Mouse (Mus musculus): Measurements from ENCODE around the gene Marveld3. TPM values are rescaled to one million over a fixed set of nuclear protein-coding genes. Genes with fewer than 3 reads are reported as not detected.

The Marveld3 gene
- polyA plus RNA-seq (2017; shearing (Covaris generic)), result not detected

DNA sequence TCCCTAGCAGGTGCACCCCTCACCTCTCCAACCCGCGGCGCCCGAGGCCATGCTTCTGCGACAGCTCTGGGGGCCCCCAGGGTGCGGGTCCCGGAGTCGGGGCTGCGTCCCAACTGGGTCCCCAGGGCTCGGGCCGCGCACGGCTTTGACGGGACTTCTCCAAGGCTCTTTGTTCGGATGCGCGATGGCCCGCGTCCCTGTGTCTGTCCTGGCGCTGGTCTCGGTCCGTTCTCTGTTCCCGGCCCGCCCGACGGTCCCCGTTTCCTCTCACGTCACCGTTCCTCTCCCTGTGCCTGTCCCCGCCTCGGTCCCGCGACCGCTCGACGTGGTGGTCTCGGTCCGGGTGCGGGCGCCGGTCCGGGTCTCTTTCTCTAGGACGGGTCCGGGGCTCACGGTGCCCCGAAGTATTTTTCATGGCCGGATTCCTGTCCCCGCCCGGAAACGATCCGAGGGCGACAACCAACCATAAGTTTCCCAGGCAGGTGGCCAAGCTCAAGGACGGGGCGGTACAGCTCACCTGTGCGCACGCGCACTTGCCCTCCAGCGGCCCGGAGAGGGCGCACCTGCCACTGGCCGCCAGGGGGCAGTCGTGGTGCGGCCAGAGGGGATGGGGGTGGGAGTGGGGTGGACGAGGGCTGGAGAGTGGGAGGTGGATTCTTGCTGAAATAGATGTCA is at the start of gene Marveld3:
Gene Marveld3 (minus strand): TSS at position 511 of the 675 bp plus-strand sequence.
- ATAC-seq, result no peak

- ATAC-seq, result no peak
Measured at GRCm38 (mm10) chr8:110010868-110011267, 48.9 kb upstream of the Marveld3 start.

DNA sequence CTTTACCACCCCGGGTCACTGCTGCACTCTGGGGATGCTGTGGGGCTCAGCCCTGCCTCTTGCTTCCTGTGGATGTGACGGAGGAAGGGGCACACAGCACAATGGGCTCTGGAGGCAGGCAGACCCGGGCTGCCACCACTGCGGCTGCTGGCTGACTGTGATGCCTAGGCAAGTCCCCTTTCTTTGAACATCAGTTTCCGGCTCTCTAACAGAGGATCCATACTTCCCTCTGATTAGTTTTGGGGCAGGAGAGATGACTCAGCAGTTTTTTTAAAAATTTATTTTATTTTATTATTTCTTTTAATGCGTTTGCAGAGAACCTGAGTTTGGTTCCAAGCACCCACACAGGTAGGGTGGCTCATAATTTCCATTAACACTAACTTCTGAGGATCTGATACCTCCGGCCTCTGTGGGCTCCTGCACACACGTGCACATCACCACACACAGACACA is 47.0 kb upstream of the Marveld3 start:
- no peak for ATAC-seq

DNA sequence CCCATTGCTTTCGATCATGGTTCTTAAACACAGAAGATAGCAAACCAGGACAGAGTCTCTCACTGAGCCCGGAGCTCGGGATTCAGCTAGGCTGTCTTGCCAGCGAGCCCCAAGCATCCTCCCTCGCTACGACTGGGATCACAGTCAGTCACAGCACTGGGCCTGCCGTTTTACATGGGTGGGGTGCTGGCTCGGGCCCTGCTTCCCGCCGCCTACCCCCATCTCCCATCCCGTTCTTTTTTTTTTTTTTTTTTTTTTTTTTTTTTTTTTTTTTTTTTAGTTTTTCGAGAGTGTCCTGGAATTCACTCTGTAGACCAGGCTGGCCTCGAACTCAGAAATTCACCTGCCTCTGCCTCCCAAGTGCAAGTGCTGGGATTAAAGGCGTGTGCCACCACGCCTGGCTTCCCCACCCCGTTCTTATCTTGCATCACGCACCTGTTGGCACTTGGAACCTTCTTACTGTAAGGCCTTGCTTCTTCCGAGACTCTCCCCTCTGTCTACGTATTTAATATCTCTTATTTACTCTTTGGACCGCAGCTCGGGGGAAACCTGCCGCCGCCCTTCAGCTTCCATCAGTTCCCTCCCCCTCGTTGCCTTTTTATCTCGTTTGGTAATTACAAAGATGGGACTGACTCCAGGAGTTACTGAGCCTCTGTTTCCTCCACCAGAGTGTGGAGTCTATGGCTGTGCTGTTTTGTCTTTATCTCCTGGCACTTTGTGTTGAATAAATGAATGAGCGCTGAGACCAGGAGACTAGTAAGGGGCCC is 46.4 kb upstream of the Marveld3 start:
- ATAC-seq, result no peak

DNA sequence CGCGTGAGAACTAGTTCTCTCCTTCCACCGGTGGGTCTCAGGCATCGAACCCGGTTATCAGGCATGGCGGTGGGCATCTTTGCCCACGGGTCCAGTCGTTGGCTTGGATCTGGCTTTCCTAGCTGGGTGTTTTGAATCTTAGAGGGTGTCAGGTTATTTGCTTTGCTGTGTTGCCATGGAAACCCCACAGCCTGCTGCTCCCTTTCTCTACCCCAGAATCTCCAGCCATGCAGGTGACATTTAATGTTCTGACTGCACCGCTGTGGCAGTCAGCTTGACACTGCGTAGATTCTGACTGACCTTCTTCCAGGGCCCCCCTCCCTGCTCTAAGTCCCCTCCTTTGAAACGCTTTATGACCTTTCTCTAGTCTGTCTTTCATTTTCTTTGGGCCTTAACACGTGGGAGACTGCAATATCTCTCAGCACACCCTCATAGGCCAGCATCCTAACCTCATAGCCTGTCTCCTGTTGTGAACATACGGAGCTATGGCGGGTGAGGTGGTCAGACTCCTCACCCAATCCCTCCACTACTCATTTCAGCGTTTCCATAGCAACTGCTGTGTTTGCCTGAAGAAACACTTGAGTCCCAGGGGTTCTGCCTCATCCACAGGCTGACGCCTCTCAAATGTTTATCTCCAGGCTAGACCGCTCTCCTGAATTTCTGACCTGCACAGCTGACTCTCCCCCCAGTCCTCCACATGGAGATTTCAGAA is 44.5 kb upstream of the Marveld3 start:
- no peak for ATAC-seq

DNA sequence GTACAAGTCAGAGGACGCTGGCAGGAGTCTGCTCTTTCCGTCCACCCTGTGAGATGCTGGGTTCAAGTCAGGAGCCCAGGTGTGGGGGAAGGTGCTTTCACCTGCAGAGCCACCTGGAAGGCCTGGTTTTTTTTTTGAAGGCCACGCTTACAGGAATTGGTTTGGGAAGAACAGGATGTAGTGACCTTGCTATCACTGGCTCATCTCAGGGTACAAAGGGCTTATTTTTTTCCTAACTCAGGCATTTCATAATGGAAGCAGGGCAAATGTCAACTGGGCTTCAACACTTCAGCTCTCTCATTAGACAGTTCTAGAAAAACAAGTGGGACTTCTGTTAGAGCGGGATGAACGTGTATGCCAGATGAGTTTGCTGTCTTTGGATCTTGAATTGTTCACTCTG is 42.3 kb upstream of the Marveld3 start:
- no peak for ATAC-seq

DNA sequence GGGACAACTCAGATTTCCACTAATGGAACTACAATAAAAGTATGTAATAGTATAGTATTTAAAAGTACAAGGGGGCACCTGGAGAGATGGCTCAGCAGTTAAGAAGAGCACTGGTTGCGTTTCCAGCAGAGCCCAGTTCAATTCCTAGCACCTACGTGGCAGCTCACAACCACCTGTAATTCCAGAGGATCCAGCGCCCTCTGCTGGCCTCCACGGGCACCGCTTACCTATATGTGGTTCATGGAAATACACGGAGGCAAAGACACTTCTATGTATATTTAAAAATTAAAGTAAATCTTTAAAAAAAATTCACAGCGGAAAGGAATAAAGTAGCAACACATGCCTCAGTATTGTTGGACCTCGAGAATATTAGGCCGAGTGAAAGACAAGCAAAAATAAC is 41.0 kb upstream of the Marveld3 start:
- no peak for ATAC-seq

GRCm38 (mm10) chr8:109999974-110000373 is 38.0 kb upstream of the Marveld3 start:
- ATAC-seq, result no peak

GRCm38 (mm10) chr8:109998066-109998465 is 36.1 kb upstream of the Marveld3 start:
- ATAC-seq, result no peak

- ATAC-seq, result no peak
Measured at GRCm38 (mm10) chr8:109997381-109997780, 35.4 kb upstream of the Marveld3 start.

DNA sequence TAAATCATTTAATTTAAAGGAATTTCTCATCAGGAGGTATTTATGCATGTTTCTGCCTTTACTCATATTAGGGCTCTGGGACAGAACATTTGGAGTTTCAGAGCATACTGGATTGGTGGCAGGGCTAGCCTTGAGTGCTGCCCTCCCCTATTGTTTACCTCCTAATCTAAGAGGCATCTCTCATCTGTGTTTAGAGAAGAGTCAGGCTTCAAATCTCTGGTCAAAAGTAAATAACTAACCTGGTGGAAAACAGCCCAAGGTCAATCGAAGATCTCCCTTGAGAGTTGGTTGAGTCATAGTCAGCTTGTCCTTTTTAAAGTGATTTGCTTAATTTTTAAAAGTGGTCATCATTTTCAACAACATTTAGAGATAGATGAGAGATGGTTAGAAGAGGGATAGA is 30.9 kb upstream of the Marveld3 start:
- ATAC-seq, result no peak

DNA sequence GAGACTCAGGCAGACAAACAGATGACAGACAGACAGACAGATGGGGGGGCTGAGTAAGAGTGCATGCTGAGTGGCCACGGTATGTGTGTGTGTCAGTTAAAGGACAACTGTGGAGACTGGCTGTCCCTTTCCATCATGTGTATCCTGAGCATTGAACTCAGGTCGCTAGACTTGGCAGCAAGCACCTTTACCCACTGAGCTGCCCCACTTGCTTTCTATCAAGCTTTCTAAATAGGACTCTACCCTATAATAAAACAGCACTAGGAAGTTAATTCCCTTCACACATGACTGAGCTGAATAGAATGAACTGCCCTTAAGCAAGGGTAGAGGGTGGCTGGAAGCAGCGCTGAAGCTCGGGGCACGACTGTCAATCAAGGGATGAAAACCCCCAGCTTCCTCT is 30.2 kb upstream of the Marveld3 start:
- no peak for ATAC-seq

- no peak for ATAC-seq
Measured at GRCm38 (mm10) chr8:109990224-109990623, 28.2 kb upstream of the Marveld3 start, which contains the start of gene Tat. Gene Tat (plus strand): TSS chr8:109990437.

DNA sequence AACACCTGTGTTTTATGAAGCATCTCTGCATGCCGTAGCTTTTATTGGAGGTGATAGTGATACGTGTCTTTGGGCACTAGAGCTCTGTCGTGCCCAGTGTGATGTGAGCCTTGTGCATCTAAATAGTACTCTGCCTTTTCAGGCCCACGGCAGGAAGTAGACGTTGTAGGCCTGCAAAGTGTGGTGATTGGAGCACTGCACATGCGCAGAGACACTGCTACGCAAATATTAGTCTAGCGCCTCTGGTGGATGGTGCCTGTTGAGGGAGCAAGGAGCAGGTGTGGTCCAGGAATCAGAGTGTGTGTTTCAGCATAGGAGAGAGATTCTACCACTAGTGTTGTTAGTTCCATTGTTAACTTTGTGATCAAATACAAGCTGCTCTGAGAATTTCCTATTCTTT is 27.1 kb upstream of the Marveld3 start:
- no peak for ATAC-seq

- no peak for ATAC-seq
Measured at GRCm38 (mm10) chr8:109987776-109988175, 25.8 kb upstream of the Marveld3 start.

DNA sequence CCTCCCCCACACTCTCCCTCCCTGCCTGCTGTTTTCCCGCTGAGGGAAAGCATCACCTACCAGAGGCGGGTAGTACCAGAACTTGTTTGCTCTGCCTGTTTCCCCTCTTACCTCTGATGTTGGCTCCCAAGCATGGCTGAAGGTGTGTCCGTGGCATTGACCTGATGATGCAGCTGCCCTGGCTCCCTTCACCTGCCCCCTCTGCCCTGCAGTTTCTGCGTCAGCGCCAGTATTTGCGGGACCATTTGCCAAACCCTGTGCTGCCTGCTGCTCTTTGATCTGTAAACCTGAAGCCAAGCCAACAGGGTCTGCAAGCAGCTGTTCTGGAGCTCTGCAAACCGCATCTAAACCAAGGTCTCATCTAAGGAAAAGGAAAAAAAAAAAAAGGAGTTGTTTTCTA is 24.4 kb upstream of the Marveld3 start:
- ATAC-seq, result no peak

GRCm38 (mm10) chr8:109983944-109984343 is 21.9 kb upstream of the Marveld3 start:
- ATAC-seq, result no peak

GRCm38 (mm10) chr8:109982386-109983105 is 20.5 kb upstream of the Marveld3 start:
- no peak for ATAC-seq

DNA sequence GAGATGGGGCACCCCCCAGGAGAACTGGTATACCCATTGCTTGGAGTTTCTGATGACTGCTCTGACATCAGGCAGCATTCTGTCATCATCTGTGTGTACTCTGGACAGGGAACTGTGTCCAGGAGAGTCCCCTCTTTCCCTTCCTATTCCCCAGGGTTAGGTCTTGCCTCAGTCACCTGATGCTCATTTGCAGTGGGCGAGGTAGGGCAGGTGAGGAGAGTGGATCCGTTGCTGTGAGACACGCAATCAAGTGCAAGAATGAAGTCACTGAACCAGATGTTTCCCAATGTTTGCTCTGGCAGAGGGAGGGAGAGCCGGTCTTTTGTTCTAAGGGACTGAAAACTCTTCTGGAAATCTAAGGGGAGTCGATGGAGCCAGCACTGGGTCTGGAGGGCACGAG is 17.3 kb upstream of the Marveld3 start:
- no peak for ATAC-seq

DNA sequence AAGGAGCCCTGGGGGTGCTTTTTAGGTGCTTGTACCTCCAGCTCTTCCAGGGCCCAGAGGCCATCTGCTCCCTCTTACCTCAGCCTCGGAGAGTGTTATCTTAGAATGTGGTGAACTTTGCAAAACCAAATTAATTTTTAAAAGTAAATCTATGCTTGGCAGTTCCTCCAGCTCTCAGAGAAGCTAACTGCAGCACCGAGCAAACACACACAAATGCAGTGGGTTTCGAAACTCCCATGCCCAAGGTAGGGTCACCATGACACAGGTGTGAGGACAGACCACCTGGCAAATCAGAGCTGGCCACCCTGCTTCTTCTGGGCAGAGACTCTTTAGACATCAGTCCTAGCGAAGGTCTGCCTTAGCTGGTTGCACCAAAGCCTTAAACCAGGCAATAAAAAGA is 10.9 kb upstream of the Marveld3 start:
- no peak for ATAC-seq

DNA sequence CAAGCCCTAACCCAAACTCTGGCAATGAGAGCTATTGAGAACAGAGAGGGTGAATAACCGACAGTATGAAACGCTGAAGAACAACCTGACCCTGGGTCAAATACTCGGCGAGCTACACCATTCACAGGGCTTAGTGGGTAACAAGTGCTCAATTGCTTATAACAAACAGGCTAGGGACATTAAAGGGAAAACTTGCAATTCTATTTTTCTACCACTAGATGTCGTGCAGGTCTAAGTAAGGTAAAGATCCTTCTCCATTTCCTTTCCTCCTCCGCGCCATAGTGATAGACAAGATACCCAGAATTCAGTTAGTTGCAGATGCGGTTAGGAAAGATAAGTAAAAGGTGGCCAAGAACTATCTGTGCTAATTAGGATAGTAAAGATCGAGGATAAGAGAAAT is 8.3 kb upstream of the Marveld3 start:
- peak; percentile 41 for ATAC-seq

- no peak for ATAC-seq
Measured at GRCm38 (mm10) chr8:109968837-109969236, 6.8 kb upstream of the Marveld3 start.

GRCm38 (mm10) chr8:109964106-109964505 is 2.1 kb upstream of the Marveld3 start:
- no peak for ATAC-seq
